Comparison of ENCODE assay signal across 18 mouse cellular contexts in the genomic region with DNA sequence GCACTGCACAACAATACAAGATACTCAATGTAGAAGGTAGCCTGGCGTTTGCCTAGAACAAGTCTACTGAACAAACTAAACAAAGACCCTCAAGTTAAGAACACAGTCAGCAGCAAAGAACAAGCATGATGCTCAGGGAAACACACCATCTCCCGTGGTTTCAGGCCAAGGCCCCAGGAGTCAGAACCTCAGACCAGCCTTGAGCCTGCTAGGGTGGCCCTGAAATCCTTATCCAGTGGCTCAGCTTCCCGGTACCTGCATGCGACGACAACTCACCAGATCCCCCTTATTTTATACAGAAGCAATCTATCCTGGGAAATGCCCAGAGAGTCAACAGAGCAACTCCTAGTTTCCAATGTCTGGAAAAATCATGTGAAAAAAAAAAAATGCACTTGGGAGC. TPM values are rescaled to one million over a fixed set of nuclear protein-coding genes. Genes with fewer than 3 reads are reported as not detected.
DNase-seq lines count a peak whose midpoint lies in the region; TF ChIP-seq lines count a peak whose summit lies in the region.
"Had no signal": no experiment of that assay in that cellular context is flagged by ENCODE, and none has a peak within 500 bp of the region (broad histone marks: within the 10 kb centered on the region; RNA-seq: fewer than 3 reads in every experiment).

No protein-coding gene starts in this region.

- H3K9ac ChIP-seq in heart, adult 2 months (ENCODE audit: low read depth, low read length): no peak overlapping the region
- H3K9ac ChIP-seq: embryonic facial prominence, embryonic 13.5 days; heart, embryonic 13.5 days; hindbrain, embryonic 12.5 days; kidney, embryonic 15.5 days had no signal

- H3K36me3 ChIP-seq in heart, adult 2 months (ENCODE audit: control insufficient read depth, insufficient read depth, low read length): peaks cover 25% of the 10 kb centered on the region
- no peaks in the 10 kb centered on the region for H3K36me3 ChIP-seq in embryonic facial prominence, embryonic 10.5 days (replicated peaks)
- H3K36me3 ChIP-seq: embryonic facial prominence, embryonic 13.5 days; heart, embryonic 13.5 days; hindbrain, embryonic 12.5 days; kidney, embryonic 15.5 days had no signal

- TF ChIP-seq POLR2A in heart, adult 2 months (IDR thresholded peaks at IDR 0.05; ENCODE audit: insufficient read depth, low read depth, low read length): no peak

- H3K4me3 ChIP-seq in heart, adult 2 months: no peak overlapping the region
- H3K4me3 ChIP-seq in embryonic facial prominence, embryonic 10.5 days: no peak overlapping the region
- H3K4me3 ChIP-seq: embryonic facial prominence, embryonic 13.5 days; heart, embryonic 13.5 days; hindbrain, embryonic 12.5 days; kidney, embryonic 15.5 days had no signal

- peaks cover 7% of the 10 kb centered on the region for H3K79me2 ChIP-seq in heart, adult 2 months (replicated peaks; ENCODE audit: control insufficient read depth, insufficient read depth, low read length)

- intact Hi-C loops in heart, adult 2 months (cut with DNase I): no loop called here

- WGBS in heart, adult 2 months: 69% methylated on average over 5 of the region's 5 CpGs
- 92% methylated on average over 5 of the region's 5 CpGs for WGBS in embryonic facial prominence, embryonic 10.5 days

- DNase-seq in adrenal gland, adult 8-10 months: peak; percentile 52
- DNase-seq in adrenal gland, adult 18-20 months (ENCODE audit: low spot score in 2 of 2): no peak
- no peak for DNase-seq in heart, adult 2 months
- no peak for DNase-seq in heart, postnatal 4 days
- peak; percentile 26 for DNase-seq in adrenal gland, postnatal 10 days
- peak; percentile 46 to 63 for DNase-seq in adrenal gland, postnatal 36 days
- DNase-seq in embryonic facial prominence, embryonic 10.5 days (ENCODE audit: low spot score): no peak
- DNase-seq: cerebellum, adult 11 months; cerebellum, adult 8-10 months; cerebellum, postnatal 25 days; gastrocnemius, postnatal 36 days; heart, postnatal 36 days had no signal

- H3K4me1 ChIP-seq in heart, adult 2 months (ENCODE audit: control insufficient read depth, insufficient read depth, low read length): peaks cover 45% of the 10 kb centered on the region
- H3K4me1 ChIP-seq in embryonic facial prominence, embryonic 10.5 days: peaks cover 56% of the 10 kb centered on the region

- no peaks in the 10 kb centered on the region for H3K27me3 ChIP-seq in heart, adult 2 months (ENCODE audit: control insufficient read depth, insufficient read depth, low read length)
- no peaks in the 10 kb centered on the region for H3K27me3 ChIP-seq in embryonic facial prominence, embryonic 10.5 days (replicated peaks; ENCODE audit: low read depth, poor library complexity, severe bottlenecking)
- H3K27me3 ChIP-seq: CH12.LX; embryonic facial prominence, embryonic 13.5 days; heart, embryonic 13.5 days; hindbrain, embryonic 12.5 days; kidney, embryonic 15.5 days; Patski had no signal

- H3K27ac ChIP-seq in heart, adult 2 months: peak overlapping the region; percentile 40
- no peak overlapping the region for H3K27ac ChIP-seq in embryonic facial prominence, embryonic 10.5 days (replicated peaks)
- H3K27ac ChIP-seq: embryonic facial prominence, embryonic 13.5 days; heart, embryonic 13.5 days; hindbrain, embryonic 12.5 days; kidney, embryonic 15.5 days had no signal

- H3K9me3 ChIP-seq in embryonic facial prominence, embryonic 10.5 days: no peaks in the 10 kb centered on the region
- H3K9me3 ChIP-seq: embryonic facial prominence, embryonic 13.5 days; heart, embryonic 13.5 days; hindbrain, embryonic 12.5 days; kidney, embryonic 15.5 days had no signal

- no peak for TF ChIP-seq EP300 in heart, adult 2 months (IDR thresholded peaks at IDR 0.05; ENCODE audit: insufficient read depth, low read depth, low read length)

- TF ChIP-seq CTCF in heart, adult 2 months (IDR thresholded peaks at IDR 0.05): no peak

RNA-seq across cellular contexts. Expression of a gene that starts 7.2 kb away (rescaled TPM):
- total RNA-seq in adrenal gland, adult 8-10 months (2022): 10 to 100 TPM; 61.2 to 89.9 (median 81.5) TPM
- total RNA-seq in adrenal gland, adult 18-20 months (2021): 10 to 100 TPM; 37.4 to 54.0 TPM
- 10 to 100 TPM; 39.9 to 40.0 TPM for total RNA-seq in heart, adult 2 months (2021)
- 26.7 and 32.4 TPM in 2 replicates for polyA plus RNA-seq in heart, adult 2 months (2012; rRNA removed)
- total RNA-seq in heart, postnatal 4 days (2021): 10 to 100 TPM; 60.9 to 66.7 TPM
- 10 to 100 TPM; 47.3 to 60.3 TPM for total RNA-seq in adrenal gland, postnatal 10 days (2021)
- total RNA-seq in adrenal gland, postnatal 36 days (2021): 10 to 100 TPM; 69.0 to 71.7 TPM
- polyA plus RNA-seq in embryonic facial prominence, embryonic 10.5 days (2016; fragmentation: Nextera tagmentation; extraction: Ambion mirVana): 30.7 and 36.8 TPM in 2 replicates

Comparison
In these comparisons a context has a peak if more than half of its experiments do, and no peak if none do; other contexts are left out.
1. DNase-seq: peak in adrenal gland, adult 8-10 months (single experiment), adrenal gland, postnatal 10 days (single experiment) and adrenal gland, postnatal 36 days (2 of 2); none in adrenal gland, adult 18-20 months (0 of 2), heart, adult 2 months (0 of 2), heart, postnatal 4 days (single experiment) and embryonic facial prominence, embryonic 10.5 days (single experiment).